Mouse (Mus musculus): ENCODE measurements around the gene Ppp1r27. TPM values are rescaled to one million over a fixed set of nuclear protein-coding genes. Genes with fewer than 3 reads are reported as not detected.
"Not testable (repeated sequence)": the region's sequence is repeated elsewhere in the genome, so short reads cannot be mapped to it uniquely, and the experiment has no call there.

Ppp1r27 gene
- total RNA-seq, 2 experiments from 2014 or later = 1.3 TPM; not detected in 1

DNA sequence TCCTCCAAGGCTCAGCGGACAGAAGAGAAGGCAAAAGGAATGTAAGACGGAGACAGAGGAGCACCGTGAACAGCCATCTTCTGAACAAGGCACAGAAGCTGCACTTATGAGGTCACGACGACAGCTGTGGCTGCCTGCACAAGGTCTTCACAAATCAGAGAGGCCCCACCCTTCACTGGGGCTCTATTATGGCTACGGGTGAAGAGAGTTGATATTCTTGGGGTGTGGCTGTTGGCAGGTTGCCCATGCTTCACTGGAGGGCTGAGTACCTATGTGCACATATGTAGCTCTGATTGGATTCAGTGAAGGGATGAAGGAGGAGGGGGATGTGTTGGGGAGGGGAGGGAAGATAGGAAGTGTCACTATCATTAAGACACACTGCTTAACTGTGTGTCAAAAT lies 32.4 kb downstream of the Ppp1r27 start:
- peak; percentile 41 for ATAC-seq (replicated peaks; ENCODE audit: poor library complexity)

GRCm38 (mm10) chr11:120518027-120518426 lies 32.9 kb downstream of the Ppp1r27 start:
- peak; percentile 68 for ATAC-seq (replicated peaks; ENCODE audit: poor library complexity)

GRCm38 (mm10) chr11:120517147-120517546 lies 33.8 kb downstream of the Ppp1r27 start:
- no peak for ATAC-seq (replicated peaks; ENCODE audit: poor library complexity)

- ATAC-seq (replicated peaks; ENCODE audit: poor library complexity) = peak; percentile 70
These were observed 35.3 kb downstream of the Ppp1r27 start for GRCm38 (mm10) chr11:120515611-120516010.

- not testable (repeated sequence) for ATAC-seq (replicated peaks; ENCODE audit: poor library complexity)
These were observed 36.7 kb downstream of the Ppp1r27 start for GRCm38 (mm10) chr11:120514262-120514661.

GRCm38 (mm10) chr11:120512790-120513453 lies 38.0 kb downstream of the Ppp1r27 start:
- ATAC-seq (replicated peaks; ENCODE audit: poor library complexity) = no peak

DNA sequence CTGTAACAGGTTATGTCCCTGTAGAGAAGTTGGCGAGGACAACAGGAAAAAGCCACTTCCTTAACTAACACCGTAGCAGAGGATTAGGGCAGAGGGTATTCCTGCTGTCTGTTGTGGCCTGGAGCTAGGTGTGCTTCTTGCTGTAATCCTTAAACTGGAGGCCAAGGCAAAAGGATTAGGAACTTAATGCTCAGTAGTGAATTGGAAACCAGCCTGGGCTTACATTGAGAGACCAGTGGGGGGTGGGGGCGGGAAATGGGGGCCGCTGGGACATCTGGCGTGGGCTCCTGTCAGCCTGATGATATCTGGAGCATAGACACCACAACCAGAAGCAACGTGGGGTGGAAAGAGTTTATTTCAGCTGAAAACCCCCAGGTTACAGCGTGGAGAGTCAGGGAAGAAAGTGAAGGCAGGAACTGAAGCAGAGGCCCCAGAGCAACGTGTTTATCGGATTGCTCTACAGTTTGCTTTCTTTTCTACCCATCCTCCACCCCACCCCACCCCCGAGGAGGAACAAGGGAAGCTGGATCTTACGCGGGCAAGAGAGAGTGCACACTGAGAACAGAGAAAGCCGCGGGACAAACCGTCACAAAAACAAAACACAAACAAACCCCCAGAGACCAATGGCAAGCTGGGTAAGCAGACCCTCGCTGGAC lies 40.4 kb downstream of the Ppp1r27 start:
- peak; percentile 82 for ATAC-seq (replicated peaks; ENCODE audit: poor library complexity)

- no peak for ATAC-seq (replicated peaks; ENCODE audit: poor library complexity)
These were observed 41.0 kb downstream of the Ppp1r27 start for GRCm38 (mm10) chr11:120509940-120510339.

- no peak for ATAC-seq (replicated peaks; ENCODE audit: poor library complexity)
These were observed 42.6 kb downstream of the Ppp1r27 start for GRCm38 (mm10) chr11:120508290-120508870.

DNA sequence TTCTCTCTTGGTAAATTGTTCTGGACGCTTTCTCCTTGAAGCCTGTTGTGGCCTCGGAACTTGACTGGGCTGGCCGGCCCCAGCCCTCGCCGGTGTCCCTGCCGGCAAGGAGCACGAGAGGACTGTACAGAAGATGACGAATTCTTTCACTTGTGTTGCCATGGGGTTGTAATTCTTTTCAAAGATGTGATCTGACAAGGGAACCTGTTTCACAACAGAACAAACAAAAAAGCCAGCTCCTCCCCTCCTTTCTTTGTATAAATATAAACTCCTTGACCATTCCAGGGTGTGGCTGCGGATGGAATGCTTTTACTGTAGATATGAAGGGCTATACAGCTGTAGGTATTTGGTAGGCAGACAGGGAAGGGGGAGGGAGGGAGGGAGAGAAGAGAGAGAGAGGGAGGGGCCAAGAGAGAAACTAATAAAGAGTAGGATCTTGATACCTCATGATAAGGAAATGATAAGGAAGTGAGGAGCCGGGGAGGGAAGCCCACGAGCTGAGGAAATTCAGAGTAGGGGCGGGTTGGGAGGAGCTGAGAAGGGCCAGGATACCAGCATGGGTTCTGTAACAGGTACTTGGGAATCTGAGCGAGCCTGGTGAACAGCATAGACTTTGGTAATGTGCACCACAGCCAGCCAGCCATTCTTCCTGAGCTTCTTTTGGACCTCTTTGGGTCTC lies 43.2 kb downstream of the Ppp1r27 start:
- ATAC-seq (replicated peaks; ENCODE audit: poor library complexity) = no peak

DNA sequence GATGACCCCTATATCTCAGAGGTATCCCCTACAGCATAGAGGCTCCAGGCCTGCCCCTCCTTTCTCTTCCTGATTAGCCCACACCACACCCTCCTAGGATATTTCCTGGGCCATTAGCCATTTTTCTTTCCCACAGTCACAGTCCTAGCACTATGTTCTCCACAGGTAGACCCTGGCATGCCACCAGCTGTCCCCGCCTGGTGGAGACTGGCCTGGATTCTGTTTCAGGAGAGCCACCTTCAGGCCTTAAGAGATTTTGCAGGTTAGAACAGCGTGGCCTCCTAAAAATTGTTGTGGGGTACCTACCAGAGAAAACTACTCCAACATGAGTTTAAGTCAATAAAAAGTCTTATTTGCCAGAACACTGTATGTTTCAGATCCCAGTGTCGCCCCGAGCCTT lies 44.0 kb downstream of the Ppp1r27 start:
- peak; percentile 63 for ATAC-seq (replicated peaks; ENCODE audit: poor library complexity)

GRCm38 (mm10) chr11:120505661-120506060 lies 45.3 kb downstream of the Ppp1r27 start:
- no peak for ATAC-seq (replicated peaks; ENCODE audit: poor library complexity)

DNA sequence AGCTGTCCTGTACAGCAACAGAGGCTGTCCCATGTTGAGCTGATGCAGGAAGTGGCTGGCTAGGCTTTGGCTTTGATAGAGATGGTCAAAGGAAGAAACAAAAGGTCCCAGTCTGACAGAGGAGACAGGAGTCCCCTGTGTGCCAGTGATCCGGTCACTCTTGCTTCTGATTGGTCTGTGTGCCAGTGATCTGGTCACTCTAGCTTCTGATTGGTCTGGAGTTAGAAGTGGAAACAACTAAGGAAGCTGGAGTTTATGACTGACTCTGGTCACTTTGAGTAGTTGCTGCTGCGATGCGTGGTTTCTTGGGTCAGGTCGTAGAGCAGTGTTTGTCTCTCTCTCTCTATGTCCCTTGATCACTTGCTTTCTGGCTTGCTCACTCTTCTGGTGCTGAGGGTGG lies 49.2 kb downstream of the Ppp1r27 start:
- ATAC-seq (replicated peaks; ENCODE audit: poor library complexity) = no peak

- ATAC-seq (replicated peaks; ENCODE audit: poor library complexity) = no peak
These were observed 49.9 kb downstream of the Ppp1r27 start for GRCm38 (mm10) chr11:120501018-120501417.

- no peak for ATAC-seq (replicated peaks; ENCODE audit: poor library complexity)
These were observed 50.6 kb downstream of the Ppp1r27 start for GRCm38 (mm10) chr11:120500357-120500756.

Other genes with a start within 250 kb of the Ppp1r27 start
Only the 30 nearest of the 34 such genes appear.
- gene Actg1, start 202.6 kb downstream of the Ppp1r27 start, total RNA-seq (2015) = 1,607 and 1,783 TPM in 2 replicates
- 724 and 844 TPM in 2 replicates for gene Actg1, start 202.6 kb downstream of the Ppp1r27 start, total RNA-seq (2017)
- gene Fscn2, start 189.6 kb downstream of the Ppp1r27 start, total RNA-seq (2015) = not detected in 2 replicates
- gene Fscn2, start 189.6 kb downstream of the Ppp1r27 start, total RNA-seq (2017) = not detected in 2 replicates
- 10.8 and 11.0 TPM in 2 replicates for gene Faap100, start 172.4 kb downstream of the Ppp1r27 start, total RNA-seq (2015)
- gene Faap100, start 172.4 kb downstream of the Ppp1r27 start, total RNA-seq (2017) = 6.5 and 7.0 TPM in 2 replicates
- gene Nploc4, start 113.4 kb downstream of the Ppp1r27 start, total RNA-seq (2015) = 37.2 and 41.0 TPM in 2 replicates
- 34.3 and 35.4 TPM in 2 replicates for gene Nploc4, start 113.4 kb downstream of the Ppp1r27 start, total RNA-seq (2017)
- gene Tspan10, start 108.5 kb downstream of the Ppp1r27 start, total RNA-seq (2015) = not detected in 2 replicates
- gene Tspan10, start 108.5 kb downstream of the Ppp1r27 start, total RNA-seq (2017) = not detected in 2 replicates
- 0.27 and 0.32 TPM in 2 replicates for gene Pde6g, start 97.6 kb downstream of the Ppp1r27 start, total RNA-seq (2015)
- gene Pde6g, start 97.6 kb downstream of the Ppp1r27 start, total RNA-seq (2017) = not detected in 2 replicates
- 10.4 and 10.7 TPM in 2 replicates for gene Oxld1, start 93.1 kb downstream of the Ppp1r27 start, total RNA-seq (2015)
- gene Oxld1, start 93.1 kb downstream of the Ppp1r27 start, total RNA-seq (2017) = 9.7 and 14.8 TPM in 2 replicates
- gene Ccdc137, start 93.0 kb downstream of the Ppp1r27 start, total RNA-seq (2015) = 24.9 and 27.2 TPM in 2 replicates
- gene Ccdc137, start 93.0 kb downstream of the Ppp1r27 start, total RNA-seq (2017) = 57.1 and 58.3 TPM in 2 replicates
- gene Arl16, start 83.5 kb downstream of the Ppp1r27 start, total RNA-seq (2015) = 13.8 and 19.8 TPM in 2 replicates
- 18.8 and 20.2 TPM in 2 replicates for gene Arl16, start 83.5 kb downstream of the Ppp1r27 start, total RNA-seq (2017)
- 107 and 121 TPM in 2 replicates for gene Mrpl12, start 66.5 kb downstream of the Ppp1r27 start, total RNA-seq (2015)
- gene Mrpl12, start 66.5 kb downstream of the Ppp1r27 start, total RNA-seq (2017) = 136 and 142 TPM in 2 replicates
- gene Slc25a10, start 59.3 kb downstream of the Ppp1r27 start, total RNA-seq (2015) = 11.9 and 14.4 TPM in 2 replicates
- gene Slc25a10, start 59.3 kb downstream of the Ppp1r27 start, total RNA-seq (2017) = 16.2 and 19.7 TPM in 2 replicates
- not detected in 2 replicates for gene Gcgr, start 20.4 kb downstream of the Ppp1r27 start, total RNA-seq (2015)
- not detected in 2 replicates for gene Gcgr, start 20.4 kb downstream of the Ppp1r27 start, total RNA-seq (2017)
- gene Mcrip1, start 1.4 kb downstream of the Ppp1r27 start, total RNA-seq (2015) = 71.6 and 75.3 TPM in 2 replicates
- gene Mcrip1, start 1.4 kb downstream of the Ppp1r27 start, total RNA-seq (2017) = 24.2 and 25.8 TPM in 2 replicates
- gene P4hb, start 22.1 kb upstream of the Ppp1r27 start, total RNA-seq (2015) = 669 and 748 TPM in 2 replicates
- 1,254 and 1,320 TPM in 2 replicates for gene P4hb, start 22.1 kb upstream of the Ppp1r27 start, total RNA-seq (2017)
- 401 and 420 TPM in 2 replicates for gene Arhgdia, start 30.5 kb upstream of the Ppp1r27 start, total RNA-seq (2015)
- gene Arhgdia, start 30.5 kb upstream of the Ppp1r27 start, total RNA-seq (2017) = 177 and 193 TPM in 2 replicates
- gene Alyref, start 47.2 kb upstream of the Ppp1r27 start, total RNA-seq (2015) = 197 and 227 TPM in 2 replicates
- gene Alyref, start 47.2 kb upstream of the Ppp1r27 start, total RNA-seq (2017) = 266 and 298 TPM in 2 replicates
- 66.2 and 67.6 TPM in 2 replicates for gene Anapc11, start 47.3 kb upstream of the Ppp1r27 start, total RNA-seq (2015)
- 22.9 and 25.7 TPM in 2 replicates for gene Anapc11, start 47.3 kb upstream of the Ppp1r27 start, total RNA-seq (2017)
- gene Npb, start 57.3 kb upstream of the Ppp1r27 start, total RNA-seq (2015) = 0.59 TPM in 1 of 2 replicates, not detected in the other
- gene Npb, start 57.3 kb upstream of the Ppp1r27 start, total RNA-seq (2017) = not detected in 2 replicates
- 15.9 and 20.2 TPM in 2 replicates for gene Pcyt2, start 66.8 kb upstream of the Ppp1r27 start, total RNA-seq (2015)
- gene Pcyt2, start 66.8 kb upstream of the Ppp1r27 start, total RNA-seq (2017) = 23.8 and 24.5 TPM in 2 replicates
- gene Sirt7, start 74.1 kb upstream of the Ppp1r27 start, total RNA-seq (2015) = 22.9 and 24.2 TPM in 2 replicates
- gene Sirt7, start 74.1 kb upstream of the Ppp1r27 start, total RNA-seq (2017) = 60.4 and 63.4 TPM in 2 replicates
- 15.0 and 16.4 TPM in 2 replicates for gene Mafg, start 82.5 kb upstream of the Ppp1r27 start, total RNA-seq (2015)
- gene Mafg, start 82.5 kb upstream of the Ppp1r27 start, total RNA-seq (2017) = 24.2 and 29.5 TPM in 2 replicates
- 9.8 and 10.3 TPM in 2 replicates for gene Pycr1, start 92.6 kb upstream of the Ppp1r27 start, total RNA-seq (2015)
- gene Pycr1, start 92.6 kb upstream of the Ppp1r27 start, total RNA-seq (2017) = 5.1 and 6.2 TPM in 2 replicates
- 1.3 and 1.5 TPM in 2 replicates for gene Myadml2, start 97.0 kb upstream of the Ppp1r27 start, total RNA-seq (2015)
- 4.0 TPM in 1 of 2 replicates, not detected in the other for gene Myadml2, start 97.0 kb upstream of the Ppp1r27 start, total RNA-seq (2017)
- gene Notum, start 110.0 kb upstream of the Ppp1r27 start, total RNA-seq (2015) = not detected in 2 replicates
- not detected in 2 replicates for gene Notum, start 110.0 kb upstream of the Ppp1r27 start, total RNA-seq (2017)
- 39.6 and 54.6 TPM in 2 replicates for gene Aspscr1, start 121.8 kb upstream of the Ppp1r27 start, total RNA-seq (2015)
- 33.7 and 46.6 TPM in 2 replicates for gene Aspscr1, start 121.8 kb upstream of the Ppp1r27 start, total RNA-seq (2017)
- 116 and 136 TPM in 2 replicates for gene Cenpx, start 162.6 kb upstream of the Ppp1r27 start, total RNA-seq (2015)
- gene Cenpx, start 162.6 kb upstream of the Ppp1r27 start, total RNA-seq (2017) = 100 and 106 TPM in 2 replicates
- gene Lrrc45, start 162.8 kb upstream of the Ppp1r27 start, total RNA-seq (2015) = 10.6 and 11.0 TPM in 2 replicates
- 37.6 and 42.3 TPM in 2 replicates for gene Lrrc45, start 162.8 kb upstream of the Ppp1r27 start, total RNA-seq (2017)
- 0.44 and 0.76 TPM in 2 replicates for gene Rac3, start 170.3 kb upstream of the Ppp1r27 start, total RNA-seq (2015)
- gene Rac3, start 170.3 kb upstream of the Ppp1r27 start, total RNA-seq (2017) = 0.25 TPM in 1 of 2 replicates, not detected in the other
- 16.3 and 18.7 TPM in 2 replicates for gene Dcxr, start 176.1 kb upstream of the Ppp1r27 start, total RNA-seq (2015)
- 16.5 and 17.1 TPM in 2 replicates for gene Dcxr, start 176.1 kb upstream of the Ppp1r27 start, total RNA-seq (2017)
- gene Cbr2, start 181.0 kb upstream of the Ppp1r27 start, total RNA-seq (2015) = not detected in 2 replicates
- 1.3 TPM in 1 of 2 replicates, not detected in the other for gene Cbr2, start 181.0 kb upstream of the Ppp1r27 start, total RNA-seq (2017)

Measured in megakaryocyte progenitor cell, adult 5-6 weeks (primary cell).